Mouse (Mus musculus) forebrain, embryonic 15.5 days (tissue): Measurements from ENCODE around the gene Rbm8a. TPM values are rescaled to one million over a fixed set of nuclear protein-coding genes. Genes with fewer than 3 reads are reported as not detected.
A peak's percentile ranks its signal among the peaks of the same experiment; 100 is the strongest.
"Not testable (repeated sequence)": the region's sequence is repeated elsewhere in the genome, so short reads cannot be mapped to it uniquely, and the experiment has no call there.

ENCODE experiments used
- ATAC-seq: fragments of 200-750 bp; cut with Nextera tagmentation; replicated peaks from 2 replicates; pipeline ENCODE4 v1.8.0; 2017; ENCODE audit warnings: mild to moderate bottlenecking, moderate TSS enrichment, moderate library complexity
- H3K27ac ChIP-seq: fragments of 300-500 bp; sonication (generic); replicated peaks from 2 replicates; pipeline ENCODE4 v1.5.1; 2015; ENCODE audit warnings: mild to moderate bottlenecking, inconsistent platforms
- H3K27me3 ChIP-seq: fragments of 300-500 bp; sonication (generic); 2 replicates; pipeline ENCODE4 v1.6.1; 2015; ENCODE audit warnings: inconsistent platforms
- H3K36me3 ChIP-seq: fragments of 300-500 bp; sonication (generic); 2 replicates; pipeline ENCODE4 v1.6.1; 2015; ENCODE audit warnings: mild to moderate bottlenecking, inconsistent platforms
- H3K4me1 ChIP-seq: fragments of 300-500 bp; sonication (generic); 2 replicates; pipeline ENCODE4 v1.6.1; 2015; ENCODE audit warnings: inconsistent platforms
- H3K4me2 ChIP-seq: fragments of 300-500 bp; sonication (generic); replicated peaks from 2 replicates; pipeline ENCODE4 v1.6.1; 2015; ENCODE audit warnings: mild to moderate bottlenecking, inconsistent platforms
- H3K4me3 ChIP-seq: fragments of 300-500 bp; sonication (generic); 2 replicates; pipeline ENCODE4 v1.5.1; 2015; ENCODE audit warnings: mild to moderate bottlenecking, inconsistent platforms
- H3K9ac ChIP-seq: fragments of 300-500 bp; sonication (generic); replicated peaks from 2 replicates; pipeline ENCODE4 v1.6.1; 2015; ENCODE audit warnings: mild to moderate bottlenecking, inconsistent platforms
- H3K9me3 ChIP-seq: fragments of 300-500 bp; sonication (generic); 2 replicates; pipeline ENCODE4 v1.6.1; 2016; ENCODE audit warnings: inconsistent platforms
- WGBS: fragments of 180-500 bp; shearing (Covaris S2); methylation state at CpG from one replicate; pipeline ENCODE4 v1.1.7; 2015; ENCODE audit warnings: mixed read lengths; 5-methylcytosine and 5-hydroxymethylcytosine counted together
- polyA plus RNA-seq: library from polyadenylated mRNA; unstranded; fragments of >200 nt; fragmentation: Nextera tagmentation; extraction: Ambion mirVana; gene quantifications from 2 replicates; pipeline ENCODE4 v1.2.1, GENCODE M21; 2015

Rbm8a gene
- polyA plus RNA-seq, 1 experiment from 2014 or later: 132 TPM

DNA sequence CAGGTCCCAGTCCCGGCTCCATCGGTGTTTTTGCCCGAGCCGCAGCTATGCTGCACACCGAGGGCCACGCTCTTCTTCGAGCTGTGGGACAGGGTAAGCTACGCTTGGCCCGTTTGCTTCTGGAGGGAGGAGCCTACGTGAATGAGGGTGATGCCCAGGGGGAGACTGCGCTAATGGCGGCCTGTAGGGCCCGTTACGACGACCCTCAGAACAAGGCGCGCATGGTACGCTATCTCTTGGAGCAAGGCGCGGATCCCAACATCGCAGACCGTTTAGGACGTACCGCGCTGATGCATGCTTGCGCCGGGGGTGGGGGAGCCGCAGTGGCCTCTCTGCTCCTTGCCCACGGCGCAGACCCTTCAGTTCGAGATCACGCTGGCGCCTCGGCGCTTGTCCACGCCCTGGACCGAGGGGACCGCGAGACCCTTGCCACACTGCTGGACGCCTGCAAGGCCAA, 32.3 kb upstream of the Rbm8a start:
- Histone ChIP-seq H3K4me1 (peaks cover 69% of the 10 kb centered on the region), H3K9me3 (no peaks in the 10 kb centered on the region), H3K27ac (peak overlapping the region; percentile 78), H3K4me3 (peak overlapping the region; percentile 55), H3K9ac (peak overlapping the region; percentile 70), H3K4me2 (peak overlapping the region; percentile 98), H3K36me3 (no peaks in the 10 kb centered on the region), H3K27me3 (no peaks in the 10 kb centered on the region)
- under 1% methylated on average over 40 of the region's 40 CpGs for WGBS
- ATAC-seq: no peak

DNA sequence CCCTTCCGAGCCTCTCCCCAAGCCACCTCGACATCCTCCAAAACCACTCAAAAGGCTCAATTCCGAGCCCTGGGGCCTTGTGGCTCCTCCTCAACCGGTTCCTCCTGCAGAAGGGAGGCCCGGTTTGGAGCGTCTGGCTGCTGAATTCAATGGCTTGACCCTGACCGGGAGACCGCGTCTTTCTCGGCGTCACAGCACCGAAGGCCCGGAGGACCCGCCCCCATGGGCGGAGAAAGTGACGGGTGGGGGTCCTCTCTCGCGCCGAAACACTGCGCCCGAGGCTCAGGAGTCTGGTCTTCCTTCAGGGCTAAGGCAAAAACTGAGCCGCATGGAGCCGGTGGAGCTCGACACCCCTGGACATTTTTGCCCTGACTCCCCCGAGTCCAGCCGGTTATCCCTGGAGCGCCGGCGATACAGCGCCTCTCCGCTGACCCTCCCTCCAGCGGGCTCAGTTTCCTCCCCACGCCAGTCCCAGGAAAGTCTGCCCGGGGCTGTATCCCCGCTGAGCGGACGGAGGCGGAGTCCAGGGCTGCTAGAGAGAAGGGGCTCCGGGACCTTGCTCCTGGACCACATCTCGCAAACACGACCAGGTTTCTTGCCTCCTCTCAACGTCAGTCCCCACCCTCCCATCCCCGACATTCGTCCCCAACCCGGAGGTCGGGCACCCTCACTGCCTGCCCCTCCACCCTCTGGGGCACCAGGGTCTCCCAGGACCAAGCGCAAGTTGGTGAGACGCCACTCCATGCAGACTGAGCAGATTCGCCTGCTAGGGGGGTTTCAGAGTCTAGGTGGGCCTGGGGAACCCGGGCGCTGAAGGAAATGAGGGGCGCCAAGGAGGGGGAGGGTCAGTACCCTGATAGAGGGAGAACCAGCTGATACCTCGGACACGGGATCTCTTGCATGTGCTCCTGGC, 31.3 kb upstream of the Rbm8a start:
- WGBS: under 1% methylated on average over 52 of the region's 54 CpGs
- Histone ChIP-seq H3K9me3 (no peaks in the 10 kb centered on the region), H3K27me3 (no peaks in the 10 kb centered on the region), H3K9ac (peak overlapping the region; percentile 70), H3K27ac (peak overlapping the region; percentile 78), H3K4me2 (peak overlapping the region; percentile 98), H3K36me3 (no peaks in the 10 kb centered on the region), H3K4me1 (peaks cover 69% of the 10 kb centered on the region), H3K4me3 (peak overlapping the region; percentile 55)
- no peak for ATAC-seq

DNA sequence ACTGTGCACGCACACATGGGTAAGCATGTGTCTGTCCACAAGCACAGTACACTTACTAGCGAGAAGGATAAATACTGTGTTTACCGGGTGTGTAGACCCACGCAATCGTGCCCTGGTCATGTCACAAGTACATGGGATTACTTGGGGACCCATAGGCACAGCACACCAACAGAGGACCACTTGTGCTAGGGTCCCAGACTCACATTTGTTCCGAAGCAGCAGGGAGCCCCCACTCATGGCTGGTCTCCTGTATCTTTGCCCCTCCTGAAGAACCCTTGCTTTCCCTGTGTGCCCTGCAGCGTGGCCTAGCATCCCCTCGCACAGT, 30.7 kb upstream of the Rbm8a start:
- H3K9me3 ChIP-seq: no peaks in the 10 kb centered on the region
- H3K4me3 ChIP-seq: peak overlapping the region; percentile 55
- peak overlapping the region; percentile 98 for H3K4me2 ChIP-seq
- 46% methylated on average over 8 of the region's 8 CpGs for WGBS
- ATAC-seq: no peak
- no peaks in the 10 kb centered on the region for H3K27me3 ChIP-seq
- no peaks in the 10 kb centered on the region for H3K36me3 ChIP-seq
- H3K4me1 ChIP-seq: peaks cover 75% of the 10 kb centered on the region
- 0 out of 2 replicates have a peak overlapping the region, but pooled peaks have one; percentile 70 for H3K9ac ChIP-seq
- no peak overlapping the region for H3K27ac ChIP-seq

DNA sequence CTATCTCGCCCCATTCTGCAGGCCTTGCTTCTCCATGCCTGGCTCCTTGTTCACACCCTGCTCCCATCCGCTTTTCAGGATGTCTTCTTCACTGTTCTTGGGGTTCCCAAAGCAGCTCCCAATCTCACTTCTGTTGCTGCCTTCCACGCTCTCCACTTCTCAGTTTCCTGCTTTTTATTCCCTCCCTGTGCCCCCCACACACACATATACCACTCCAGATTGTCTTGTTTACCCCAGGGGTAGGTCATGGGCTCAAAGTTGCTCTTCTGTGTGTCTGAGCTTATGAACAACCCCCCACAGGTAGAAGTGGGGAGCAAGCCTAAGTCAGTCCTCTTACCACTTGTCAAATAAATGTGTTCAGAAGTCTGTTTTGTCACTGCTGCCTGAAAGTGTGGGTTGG, 30.3 kb upstream of the Rbm8a start:
- H3K4me1 ChIP-seq: peaks cover 79% of the 10 kb centered on the region
- H3K9ac ChIP-seq: no peak overlapping the region

DNA sequence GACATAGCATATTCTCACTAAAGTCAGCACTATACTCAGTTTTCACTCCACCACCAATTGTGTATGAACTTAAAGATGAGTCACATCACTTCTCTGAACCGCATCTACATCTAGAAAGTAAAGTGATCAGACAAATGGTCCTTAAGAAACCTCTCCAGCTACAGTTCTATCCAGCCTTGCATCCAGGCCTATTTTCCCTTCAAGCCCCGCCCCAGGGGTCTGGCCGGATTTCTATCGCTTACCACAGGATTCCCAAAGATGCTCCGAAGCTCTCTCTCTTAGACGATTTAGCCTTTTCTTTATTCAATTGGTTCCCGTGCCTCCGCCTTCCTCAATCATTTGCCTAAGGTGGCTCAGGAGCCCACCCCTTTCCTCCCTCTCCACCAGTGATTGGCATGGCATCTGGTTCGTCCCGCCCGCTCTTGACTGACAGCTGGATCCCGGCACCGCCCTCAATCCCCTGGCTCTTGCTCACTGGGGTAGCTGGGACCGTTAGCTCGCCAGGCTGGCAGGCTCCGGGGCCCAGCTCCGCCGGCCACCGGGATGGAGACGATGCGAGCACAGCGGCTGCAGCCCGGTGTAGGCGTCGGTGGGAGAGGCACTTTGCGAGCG, 29.0 kb upstream of the Rbm8a start, which contains the start of gene Lix1l:
Gene Lix1l, plus strand, starts transcription at position 511 of the 612 bp plus-strand sequence.
- H3K27ac ChIP-seq: peak within 1 kb of the TSS; percentile 96
- H3K27me3 ChIP-seq: no peaks in the 10 kb centered on the region
- peak within 1 kb of the TSS; percentile 86 for H3K4me3 ChIP-seq
- ATAC-seq: peak; percentile 94
- peak within 1 kb of the TSS; percentile 54 for H3K4me2 ChIP-seq
- peaks cover 84% of the 10 kb centered on the region for H3K4me1 ChIP-seq
- H3K9ac ChIP-seq: peak within 1 kb of the TSS; percentile 94
- H3K36me3 ChIP-seq: no peaks in the 10 kb centered on the region
- under 1% methylated on average over 25 of the region's 27 CpGs for WGBS
- no peaks in the 10 kb centered on the region for H3K9me3 ChIP-seq

More for the DNA sequence above, 30.3 kb upstream of the Rbm8a start:
- H3K4me2 ChIP-seq: peak overlapping the region; percentile 98; the same call in 1 of the 2 replicates
- peak overlapping the region; percentile 55 for H3K4me3 ChIP-seq
- H3K9me3 ChIP-seq: no peaks in the 10 kb centered on the region
- H3K27ac ChIP-seq: no peak overlapping the region
- 85% methylated on average over 3 of the region's 3 CpGs for WGBS
- no peak for ATAC-seq
- H3K27me3 ChIP-seq: no peaks in the 10 kb centered on the region
- H3K36me3 ChIP-seq: no peaks in the 10 kb centered on the region

- peak overlapping the region; percentile 96 for H3K27ac ChIP-seq
- H3K36me3 ChIP-seq: no peaks in the 10 kb centered on the region
- WGBS: under 1% methylated on average over 20 of the region's 40 CpGs
- peak overlapping the region; percentile 94 for H3K9ac ChIP-seq
- peaks cover 81% of the 10 kb centered on the region for H3K4me1 ChIP-seq
- no peaks in the 10 kb centered on the region for H3K27me3 ChIP-seq
- ATAC-seq: peak; percentile 70
- H3K4me3 ChIP-seq: peak overlapping the region; percentile 86
- no peaks in the 10 kb centered on the region for H3K9me3 ChIP-seq
- H3K4me2 ChIP-seq: peak overlapping the region; percentile 54
These were observed 28.4 kb upstream of the Rbm8a start for GRCm38 (mm10) chr3:96601251-96601787.

DNA sequence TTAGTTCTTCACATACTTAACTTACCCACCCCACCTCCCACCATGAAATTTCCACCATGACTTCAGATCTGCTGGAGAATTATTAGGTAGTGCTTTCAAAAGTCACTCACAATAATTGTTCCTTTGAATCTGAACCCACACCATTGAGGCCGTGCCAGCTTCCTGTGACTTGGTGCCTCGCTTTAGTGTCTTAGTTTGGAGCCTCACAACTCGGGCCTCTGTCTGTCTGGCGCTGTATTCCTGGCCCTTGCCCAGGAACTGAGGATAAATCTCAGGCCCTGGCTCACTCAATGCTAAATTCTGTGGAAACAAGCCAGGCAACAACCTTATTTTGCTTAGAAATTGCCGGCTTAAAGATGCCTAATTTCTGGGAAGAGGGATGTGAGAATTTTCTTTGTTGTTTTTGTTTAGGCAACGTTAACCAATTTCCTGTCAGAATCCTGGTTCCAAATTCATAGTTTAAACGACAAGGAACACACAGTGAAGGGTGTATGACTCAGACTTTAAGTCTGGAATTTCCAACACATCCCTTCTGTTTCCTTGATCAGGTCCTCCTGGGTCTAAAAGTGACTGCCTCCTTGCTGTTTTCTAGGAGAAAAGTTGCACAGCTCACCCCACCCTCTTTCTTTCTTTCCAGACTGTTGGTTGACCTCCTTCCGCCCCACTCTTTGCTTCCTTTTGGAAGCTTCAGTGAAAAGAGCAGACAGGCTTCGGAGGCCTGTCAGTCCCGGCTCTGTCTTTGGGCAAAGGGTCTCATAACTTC, 27.6 kb upstream of the Rbm8a start:
- no peaks in the 10 kb centered on the region for H3K9me3 ChIP-seq
- H3K9ac ChIP-seq: peak overlapping the region; percentile 94
- peak overlapping the region; percentile 96 for H3K27ac ChIP-seq
- no peak for ATAC-seq
- H3K27me3 ChIP-seq: no peaks in the 10 kb centered on the region
- no peaks in the 10 kb centered on the region for H3K36me3 ChIP-seq
- H3K4me1 ChIP-seq: peaks cover 73% of the 10 kb centered on the region
- peak overlapping the region; percentile 54 for H3K4me2 ChIP-seq
- H3K4me3 ChIP-seq: peak overlapping the region; percentile 86
- WGBS: 6% methylated on average over 10 of the region's 10 CpGs

GRCm38 (mm10) chr3:96602704-96603084, 27.0 kb upstream of the Rbm8a start:
- H3K4me1 ChIP-seq: peaks cover 68% of the 10 kb centered on the region

DNA sequence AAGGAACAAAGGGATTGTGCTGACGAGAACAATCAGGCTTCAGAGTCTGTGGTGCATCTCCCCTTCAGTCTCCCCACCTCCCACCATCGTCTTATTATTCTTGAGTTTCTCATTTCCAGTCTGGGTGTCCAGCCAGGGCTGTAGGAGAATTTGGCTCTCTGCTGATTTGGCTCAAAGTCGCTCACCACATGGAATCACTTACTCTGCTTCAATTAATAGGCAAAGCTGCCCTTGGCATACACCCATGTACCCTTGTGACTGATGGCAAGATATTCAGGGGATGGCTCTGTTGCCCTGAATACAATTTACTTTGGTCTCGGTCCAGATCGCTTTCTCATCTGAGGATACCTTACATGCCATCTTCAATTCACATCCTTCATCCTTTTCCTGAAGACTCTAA, 26.4 kb upstream of the Rbm8a start:
- H3K4me3 ChIP-seq: peak overlapping the region; percentile 86
- 27% methylated on average over 5 of the region's 5 CpGs for WGBS
- H3K9ac ChIP-seq: peak overlapping the region; percentile 94
- H3K36me3 ChIP-seq: no peaks in the 10 kb centered on the region
- H3K4me2 ChIP-seq: peak overlapping the region; percentile 54
- ATAC-seq: no peak
- H3K27me3 ChIP-seq: no peaks in the 10 kb centered on the region
- H3K4me1 ChIP-seq: peaks cover 62% of the 10 kb centered on the region
- no peaks in the 10 kb centered on the region for H3K9me3 ChIP-seq
- peak overlapping the region; percentile 96 for H3K27ac ChIP-seq

More at GRCm38 (mm10) chr3:96602704-96603084, 27.0 kb upstream of the Rbm8a start:
- H3K4me2 ChIP-seq: peak overlapping the region; percentile 54
- no peak for ATAC-seq
- H3K4me3 ChIP-seq: peak overlapping the region; percentile 86
- no peaks in the 10 kb centered on the region for H3K27me3 ChIP-seq
- H3K9me3 ChIP-seq: no peaks in the 10 kb centered on the region
- no peaks in the 10 kb centered on the region for H3K36me3 ChIP-seq
- 33% methylated on average over 5 of the region's 5 CpGs for WGBS
- peak overlapping the region; percentile 94 for H3K9ac ChIP-seq
- H3K27ac ChIP-seq: peak overlapping the region; percentile 96

DNA sequence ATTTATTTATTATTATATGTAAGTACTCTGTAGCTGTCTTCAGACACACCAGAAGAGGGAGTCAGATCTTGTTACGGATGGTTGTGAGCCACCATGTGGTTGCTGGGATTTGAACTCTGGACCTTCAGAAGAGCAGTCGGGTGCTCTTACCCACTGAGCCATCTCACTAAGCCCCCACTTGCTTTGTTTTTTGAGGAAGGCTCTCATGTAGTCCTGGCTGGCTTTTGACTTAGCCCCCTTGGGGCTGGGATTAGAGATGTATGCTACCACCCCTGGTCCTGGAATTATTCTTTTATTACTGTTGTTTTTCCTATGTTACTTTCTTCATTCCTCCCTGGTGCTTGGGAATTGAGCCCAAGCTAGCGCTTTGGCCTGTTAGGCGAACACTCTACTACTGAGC, 23.7 kb upstream of the Rbm8a start:
- H3K9ac ChIP-seq, H3K36me3 ChIP-seq, H3K9me3 ChIP-seq, ATAC-seq, H3K4me2 ChIP-seq, H3K4me3 ChIP-seq, H3K27ac ChIP-seq, H3K27me3 ChIP-seq: not testable (repeated sequence)
- peaks cover 43% of the 10 kb centered on the region for H3K4me1 ChIP-seq
- 92% methylated on average over 4 of the region's 4 CpGs for WGBS

- no peak overlapping the region for H3K4me2 ChIP-seq
- H3K27me3 ChIP-seq: no peaks in the 10 kb centered on the region
- H3K4me1 ChIP-seq: peaks cover 43% of the 10 kb centered on the region
- ATAC-seq: no peak
- no peaks in the 10 kb centered on the region for H3K9me3 ChIP-seq
- WGBS: 93% methylated on average over 4 of the region's 4 CpGs
- no peak overlapping the region for H3K27ac ChIP-seq
- H3K36me3 ChIP-seq: no peaks in the 10 kb centered on the region
- no peak overlapping the region for H3K9ac ChIP-seq
- H3K4me3 ChIP-seq: no peak overlapping the region
These were observed 23.1 kb upstream of the Rbm8a start for GRCm38 (mm10) chr3:96606618-96607017.
